In genomic region chr2:104534751-104535150, GRCm38 (mm10) we compare ENCODE assay signal across 20 mouse cellular contexts.
"Had no signal": no experiment of that assay in that cellular context is flagged by ENCODE, and none has a peak within 500 bp of the region (broad histone marks: within the 10 kb centered on the region; RNA-seq: fewer than 3 reads in every experiment).

No protein-coding gene starts in this region.

- H3K9me3 ChIP-seq: intestine, embryonic 15.5 days; limb, embryonic 12.5 days; limb, embryonic 15.5 days; lung, embryonic 15.5 days; neural tube, embryonic 12.5 days; neural tube, embryonic 15.5 days had no signal

- ATAC-seq: hindbrain, embryonic 16.5 days; intestine, embryonic 15.5 days had no signal

- H3K4me2 ChIP-seq: intestine, embryonic 15.5 days; limb, embryonic 12.5 days; limb, embryonic 15.5 days; lung, embryonic 15.5 days; midbrain, embryonic 11.5 days; neural tube, embryonic 12.5 days; neural tube, embryonic 15.5 days had no signal

- DNase-seq: kidney, postnatal 4 days; left cerebral cortex, postnatal 4 days; lung, adult 18-20 months; midbrain, embryonic 14.5 days; right cerebral cortex, adult 18-20 months; right cerebral cortex, postnatal 14 days; right cerebral cortex, postnatal 4 days; thymus, adult 2 months; thymus, postnatal 14 days; thymus, postnatal 4 days had no signal

- H3K27ac ChIP-seq: intestine, embryonic 15.5 days; limb, embryonic 12.5 days; limb, embryonic 15.5 days; liver, embryonic 14.5 days; lung, embryonic 15.5 days; neural tube, embryonic 12.5 days; neural tube, embryonic 15.5 days; stomach, postnatal 0 days had no signal

- H3K4me3 ChIP-seq: intestine, embryonic 15.5 days; limb, embryonic 12.5 days; limb, embryonic 15.5 days; lung, embryonic 15.5 days; neural tube, embryonic 12.5 days; neural tube, embryonic 15.5 days had no signal

- H3K4me1 ChIP-seq: intestine, embryonic 15.5 days; limb, embryonic 12.5 days; limb, embryonic 15.5 days; lung, embryonic 15.5 days; neural tube, embryonic 12.5 days; neural tube, embryonic 15.5 days had no signal

- H3K9ac ChIP-seq: intestine, embryonic 15.5 days; limb, embryonic 12.5 days; limb, embryonic 15.5 days; liver, embryonic 14.5 days; lung, embryonic 15.5 days; neural tube, embryonic 12.5 days; neural tube, embryonic 15.5 days had no signal

- H3K27me3 ChIP-seq: intestine, embryonic 15.5 days; limb, embryonic 12.5 days; limb, embryonic 15.5 days; lung, embryonic 15.5 days; neural tube, embryonic 12.5 days; neural tube, embryonic 15.5 days had no signal

- H3K36me3 ChIP-seq: intestine, embryonic 15.5 days; limb, embryonic 12.5 days; limb, embryonic 15.5 days; lung, embryonic 15.5 days; neural tube, embryonic 12.5 days; neural tube, embryonic 15.5 days had no signal
